Mouse (Mus musculus) bone marrow, adult 2 months (tissue): ENCODE measurements around the gene Zfyve21.

Experiments used
- CTCF ChIP-seq: fragments of 200-500 bp; IDR thresholded peaks from 2 replicates; pipeline ENCODE4 v1.5.1; 2011; ENCODE audit warnings: low read length, control low read depth; ENCODE audit not compliant: control insufficient read depth, insufficient read depth
- POLR2A ChIP-seq: fragments of 200-500 bp; IDR thresholded peaks from 2 replicates; pipeline ENCODE4 v1.6.1; 2011; ENCODE audit warnings: low read depth, mild to moderate bottlenecking, control low read depth, low read length, borderline replicate concordance; ENCODE audit not compliant: control insufficient read depth

GRCm38 (mm10) chr12:111769816-111770577, 44.0 kb upstream of the Zfyve21 start:
- no peak for TF ChIP-seq CTCF
- no peak for TF ChIP-seq POLR2A
